Mouse (Mus musculus) CD4-positive helper T cell, adult 2 months (primary cell): Measurements from ENCODE around the gene Crybg2.
A peak's percentile ranks its signal among the peaks of the same experiment; 100 is the strongest.

ENCODE experiments used
- DNase-seq: peaks from one replicate; pipeline ENCODE4 v3.0.0-alpha.2; 2012; ENCODE audit warnings: low read depth, missing footprints, low spot score

Gene Crybg2

GRCm38 (mm10) chr4:134058166-134058715, 2.4 kb upstream of the Crybg2 start:
- peak; percentile 87 for DNase-seq

GRCm38 (mm10) chr4:134058908-134059307, 1.7 kb upstream of the Crybg2 start:
- DNase-seq: peak; percentile 73

GRCm38 (mm10) chr4:134061166-134061830, 683 bp downstream of the Crybg2 start:
- peak; percentile 89 for DNase-seq

GRCm38 (mm10) chr4:134061944-134062446, 1.4 kb downstream of the Crybg2 start:
- DNase-seq: peak; percentile 78

- DNase-seq: peak; percentile 27
Measured at GRCm38 (mm10) chr4:134062561-134062960, 1.9 kb downstream of the Crybg2 start.

GRCm38 (mm10) chr4:134065431-134066004, 4.9 kb downstream of the Crybg2 start:
- no peak for DNase-seq

- no peak for DNase-seq
Measured at GRCm38 (mm10) chr4:134067383-134067782, 6.8 kb downstream of the Crybg2 start.

GRCm38 (mm10) chr4:134067833-134068544, 7.4 kb downstream of the Crybg2 start:
- no peak for DNase-seq

GRCm38 (mm10) chr4:134068793-134069580, 8.4 kb downstream of the Crybg2 start:
- no peak for DNase-seq

- peak; percentile 74 for DNase-seq
Measured at GRCm38 (mm10) chr4:134078694-134079093, 18.1 kb downstream of the Crybg2 start.

GRCm38 (mm10) chr4:134080674-134081073, 20.1 kb downstream of the Crybg2 start:
- DNase-seq: no peak

- DNase-seq: peak; percentile 97
Measured at GRCm38 (mm10) chr4:134081730-134082386, 21.2 kb downstream of the Crybg2 start.

- DNase-seq: no peak
Measured at GRCm38 (mm10) chr4:134082460-134082859, 21.8 kb downstream of the Crybg2 start.

- DNase-seq: no peak
Measured at GRCm38 (mm10) chr4:134084999-134085398, 24.4 kb downstream of the Crybg2 start.

- DNase-seq: peak; percentile 71
Measured at GRCm38 (mm10) chr4:134087412-134087811, 26.8 kb downstream of the Crybg2 start.

- DNase-seq: no peak
Measured at GRCm38 (mm10) chr4:134089029-134089428, 28.4 kb downstream of the Crybg2 start.

- peak; percentile 41 for DNase-seq
Measured at GRCm38 (mm10) chr4:134090521-134091224, 30.1 kb downstream of the Crybg2 start.

- DNase-seq: peak; percentile 76
Measured at GRCm38 (mm10) chr4:134091225-134091529, 30.6 kb downstream of the Crybg2 start.

GRCm38 (mm10) chr4:134092382-134093288, 32.0 kb downstream of the Crybg2 start:
- peak; percentile 83 for DNase-seq
